Mouse (Mus musculus) midbrain, postnatal 0 days (tissue): ENCODE measurements around the gene Elp5. TPM values are rescaled to one million over a fixed set of nuclear protein-coding genes. Genes with fewer than 3 reads are reported as not detected.
A peak's percentile ranks its signal among the peaks of the same experiment; 100 is the strongest.

Experiments
- ATAC-seq: fragments of 200-750 bp; cut with Nextera tagmentation; 2 replicates; pipeline ENCODE4 v1.8.0; 2017; ENCODE audit warnings: moderate number of reproducible peaks, mild to moderate bottlenecking, moderate TSS enrichment, moderate library complexity; ENCODE audit not compliant: low FRiP score
- DNase-seq: peaks from one replicate; pipeline ENCODE4 v3.0.0-alpha.2; 2015; ENCODE audit warnings: low spot score
- H3K27ac ChIP-seq: fragments of 300-500 bp; sonication (generic); 2 replicates; pipeline ENCODE4 v1.5.1; 2014; ENCODE audit warnings: low read depth, mild to moderate bottlenecking, low read length, mixed read lengths
- H3K27me3 ChIP-seq: fragments of 300-500 bp; sonication (generic); 2 replicates; pipeline ENCODE4 v1.6.1; 2014; ENCODE audit warnings: low read length, control low read depth, mixed read lengths; ENCODE audit not compliant: insufficient read depth
- H3K36me3 ChIP-seq: fragments of 300-500 bp; sonication (generic); 2 replicates; pipeline ENCODE4 v1.6.1; 2014; ENCODE audit warnings: low read length, control low read depth, mixed read lengths; ENCODE audit not compliant: insufficient read depth
- H3K4me1 ChIP-seq: fragments of 300-500 bp; sonication (generic); 2 replicates; pipeline ENCODE4 v1.6.1; 2014; ENCODE audit warnings: mild to moderate bottlenecking, control low read depth, antibody characterized with exemption, low read length, mixed read lengths; ENCODE audit not compliant: insufficient read depth
- H3K4me2 ChIP-seq: fragments of 300-500 bp; sonication (generic); 2 replicates; pipeline ENCODE4 v1.6.1; 2014; ENCODE audit warnings: low read depth, mild to moderate bottlenecking, low read length, mixed read lengths; ENCODE audit not compliant: poor library complexity, severe bottlenecking
- H3K4me3 ChIP-seq: fragments of 300-500 bp; sonication (generic); 2 replicates; pipeline ENCODE4 v1.5.1; 2014; ENCODE audit warnings: low read depth, mild to moderate bottlenecking, low read length, moderate library complexity
- H3K9ac ChIP-seq: fragments of 300-500 bp; sonication (generic); replicated peaks from 2 replicates; pipeline ENCODE4 v1.6.1; 2014; ENCODE audit warnings: mild to moderate bottlenecking, low read length, moderate library complexity, mixed read lengths; ENCODE audit not compliant: poor library complexity, severe bottlenecking
- H3K9me3 ChIP-seq: fragments of 300-500 bp; sonication (generic); 2 replicates; pipeline ENCODE4 v1.6.1; 2016; ENCODE audit warnings: low read length, control low read depth
- CTCF ChIP-seq: IDR thresholded peaks from 2 replicates; pipeline ENCODE4 v1.5.1; 2016; ENCODE audit warnings: antibody characterized with exemption, mild to moderate bottlenecking
- WGBS: fragments of 180-500 bp; shearing (Covaris S2); extraction: QIAGEN DNeasy Blood & Tissue Kit; methylation state at CpG from one replicate; pipeline ENCODE4 v1.1.7; 2014; 5-methylcytosine and 5-hydroxymethylcytosine counted together
- polyA plus RNA-seq: library from polyadenylated mRNA; unstranded; fragments of >200 nt; fragmentation: Nextera tagmentation; extraction: Ambion mirVana; gene quantifications from 2 replicates; pipeline ENCODE4 v1.2.1, GENCODE M21; 2015
- total RNA-seq: library from RNA; depleted of rRNA; stranded (reverse); fragments of >200 nt; gene quantifications from 2 replicates; pipeline ENCODE4 v1.2.3, GENCODE M21; 2014

Gene Elp5
- total and polyA plus RNA-seq, 2 experiments from 2014 or later, result 157 to 171 TPM

DNA sequence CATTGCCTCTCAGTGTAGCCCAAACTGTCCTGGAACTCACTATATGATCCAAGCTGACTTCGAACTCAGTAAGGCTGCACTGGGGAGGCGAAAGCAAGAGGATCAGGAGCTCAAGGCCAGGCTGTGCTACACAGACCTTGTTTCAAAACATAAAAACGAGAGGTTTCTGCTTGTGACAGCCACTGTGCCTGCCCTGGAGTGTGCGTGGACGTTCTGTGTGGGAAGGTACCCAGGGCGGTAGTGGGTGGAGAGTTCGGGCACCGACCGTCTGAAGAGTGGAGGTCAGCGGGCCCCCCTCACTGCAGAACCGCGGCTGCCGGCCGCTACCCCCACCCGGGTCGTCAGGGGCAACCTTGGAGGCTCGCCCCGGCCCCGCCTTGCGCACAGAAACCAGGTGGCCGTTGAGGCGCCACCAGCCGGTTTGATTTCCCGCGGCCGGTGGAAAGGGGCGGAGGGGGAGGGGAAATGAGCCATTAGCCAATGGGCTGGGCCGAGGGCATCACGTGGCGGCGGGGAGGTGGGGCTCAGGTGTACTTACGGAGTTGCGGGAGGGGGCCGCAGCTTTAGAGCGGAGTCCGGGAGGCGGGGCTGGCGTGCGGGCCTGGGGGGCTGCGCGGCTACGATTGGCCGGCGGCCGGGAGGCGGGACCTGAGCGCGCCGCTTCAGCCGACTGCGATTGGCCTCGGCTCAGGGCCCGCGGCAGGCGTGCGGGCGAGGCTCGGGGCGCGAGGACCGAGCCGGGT lies 47.0 kb downstream of the Elp5 start, which contains the start of gene Ybx2:
TSS of gene Ybx2 (plus strand) at position 660 of the 743 bp plus-strand sequence.
- WGBS, result 2% methylated on average over 38 of the region's 62 CpGs
- TF ChIP-seq CTCF, result peak; percentile 34; the same call in 1 of the 2 replicates
- ATAC-seq, result peak; percentile 93
- Histone ChIP-seq H3K27ac (no peak within 1 kb of the TSS), H3K9ac (peak within 1 kb of the TSS; percentile 67), H3K4me3 (peak within 1 kb of the TSS; percentile 54), H3K4me1 (no peaks in the 10 kb centered on the region), H3K4me2 (peak within 1 kb of the TSS; percentile 99), H3K27me3 (peaks cover 3% of the 10 kb centered on the region; the same call in 1 of the 2 replicates), H3K9me3 (no peaks in the 10 kb centered on the region), H3K36me3 (no peaks in the 10 kb centered on the region)
- peak; percentile 94 for DNase-seq

DNA sequence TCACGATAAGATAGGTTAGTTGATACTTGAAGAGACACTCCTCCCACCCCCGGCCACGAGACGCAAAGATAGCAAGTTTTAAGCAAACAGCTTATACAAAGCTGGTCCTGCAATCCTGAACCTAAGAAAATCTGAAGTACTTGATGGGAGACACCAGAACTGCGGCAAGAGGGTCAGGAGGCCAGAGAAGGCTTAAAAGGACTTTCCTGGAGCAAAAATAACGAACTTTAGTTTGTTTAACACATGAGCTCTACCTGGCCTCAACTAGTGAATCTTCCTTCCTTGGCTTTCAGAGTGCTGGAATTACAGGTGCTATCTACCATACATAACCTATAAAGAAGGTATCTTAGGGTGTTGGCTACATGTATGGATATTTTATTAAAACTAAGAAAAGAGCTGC lies 47.6 kb downstream of the Elp5 start:
- WGBS, result 22% methylated on average over 6 of the region's 6 CpGs
- H3K9me3 ChIP-seq, result no peaks in the 10 kb centered on the region

DNA sequence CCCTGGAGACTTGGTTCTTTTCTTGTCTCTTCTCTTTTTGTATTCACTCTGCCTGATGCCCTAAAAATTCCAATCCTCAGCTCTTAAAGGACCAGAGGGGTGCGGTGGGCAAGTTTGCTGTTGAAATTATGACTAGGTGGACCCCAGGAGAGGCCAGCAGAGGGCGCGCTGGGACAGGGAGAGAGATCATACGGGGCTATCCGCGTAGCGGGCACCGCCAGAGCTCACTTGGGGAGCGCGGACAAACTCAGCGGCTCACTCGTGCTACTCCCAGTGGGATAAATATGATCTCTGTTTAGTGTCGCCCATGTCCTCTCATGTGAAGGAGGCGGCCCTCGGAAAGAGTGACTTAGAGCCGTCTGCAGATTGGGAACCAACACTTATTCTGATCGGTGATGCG lies 48.1 kb downstream of the Elp5 start:
- Histone ChIP-seq H3K27me3 (peaks cover 3% of the 10 kb centered on the region; the same call in 1 of the 2 replicates), H3K9ac (no peak overlapping the region), H3K27ac (no peak overlapping the region), H3K4me1 (no peaks in the 10 kb centered on the region), H3K9me3 (no peaks in the 10 kb centered on the region), H3K4me2 (peak overlapping the region; percentile 28), H3K36me3 (no peaks in the 10 kb centered on the region), H3K4me3 (no peak overlapping the region)
- ATAC-seq (0 out of 2 replicates have a peak, but pooled peaks have one; percentile 44), DNase-seq (peak; percentile 86)
- peak; percentile 91 for TF ChIP-seq CTCF
- WGBS, result under 1% methylated on average over 18 of the region's 18 CpGs

More for the DNA sequence above, 47.6 kb downstream of the Elp5 start:
- H3K4me3 ChIP-seq, result no peak overlapping the region
- no peak overlapping the region for H3K9ac ChIP-seq
- no peaks in the 10 kb centered on the region for H3K4me1 ChIP-seq
- H3K4me2 ChIP-seq, result peak overlapping the region; percentile 28; the same call in 1 of the 2 replicates
- no peak overlapping the region for H3K27ac ChIP-seq
- ATAC-seq (no peak), DNase-seq (no peak)
- no peak for TF ChIP-seq CTCF
- no peaks in the 10 kb centered on the region for H3K36me3 ChIP-seq
- peaks cover 3% of the 10 kb centered on the region; the same call in 1 of the 2 replicates for H3K27me3 ChIP-seq

DNA sequence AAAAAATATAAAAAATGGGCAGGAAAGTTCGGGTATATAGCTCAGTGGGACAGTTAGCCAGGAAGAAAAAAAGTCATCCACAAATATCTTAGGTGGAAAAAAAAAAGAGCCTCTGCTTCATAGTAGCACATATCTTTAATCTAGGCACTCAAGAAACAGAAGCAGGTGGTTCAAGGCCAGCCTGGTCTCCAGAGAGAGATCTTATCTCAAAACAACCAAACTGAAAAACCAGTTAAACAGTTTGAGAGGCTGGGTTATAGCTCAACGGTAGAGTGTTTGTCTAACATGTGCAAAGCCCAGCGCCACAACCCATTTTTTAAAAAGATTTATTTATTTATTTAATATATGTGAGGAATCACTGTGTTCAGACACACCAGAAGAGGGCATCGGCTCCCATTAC lies 49.3 kb downstream of the Elp5 start:
- H3K9ac ChIP-seq, result no peak overlapping the region
- no peak for ATAC-seq
- no peaks in the 10 kb centered on the region for H3K9me3 ChIP-seq
- no peaks in the 10 kb centered on the region for H3K4me1 ChIP-seq
- no peaks in the 10 kb centered on the region; the same call in 1 of the 2 replicates for H3K27me3 ChIP-seq
- H3K4me2 ChIP-seq, result no peak overlapping the region
- no peak overlapping the region for H3K4me3 ChIP-seq
- no peak overlapping the region for H3K27ac ChIP-seq
- no peak for DNase-seq
- H3K36me3 ChIP-seq, result no peaks in the 10 kb centered on the region
- TF ChIP-seq CTCF, result no peak
- 75% methylated on average over 4 of the region's 4 CpGs for WGBS

DNA sequence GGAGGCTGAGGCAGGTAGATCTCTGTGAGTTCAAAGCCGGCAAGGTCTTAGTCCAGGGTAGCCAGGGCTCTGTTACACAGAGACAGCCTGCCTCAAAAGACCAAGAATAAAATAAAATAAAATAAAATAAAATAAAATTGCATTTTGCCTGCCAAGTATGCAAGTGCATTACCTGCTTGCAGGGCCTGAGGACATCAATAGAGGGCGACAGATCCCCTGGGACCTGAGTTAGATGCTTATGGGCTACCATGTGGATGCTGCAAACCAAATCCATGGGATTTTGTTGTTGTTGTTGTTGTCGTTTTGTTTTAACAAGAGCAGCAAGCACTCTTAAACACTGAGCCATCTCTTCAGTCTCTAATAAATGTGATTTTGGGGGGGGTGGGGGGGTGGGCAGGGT lies 50.1 kb downstream of the Elp5 start:
- 32% methylated on average over 3 of the region's 3 CpGs for WGBS
- no peak overlapping the region for H3K4me2 ChIP-seq
- H3K27ac ChIP-seq, result no peak overlapping the region
- no peaks in the 10 kb centered on the region for H3K36me3 ChIP-seq
- peak; percentile 18; the same call in 1 of the 2 replicates for TF ChIP-seq CTCF
- H3K4me1 ChIP-seq, result no peaks in the 10 kb centered on the region
- H3K9ac ChIP-seq, result no peak overlapping the region
- no peaks in the 10 kb centered on the region; the same call in 1 of the 2 replicates for H3K27me3 ChIP-seq
- DNase-seq (no peak), ATAC-seq (no peak)
- H3K9me3 ChIP-seq, result no peaks in the 10 kb centered on the region
- H3K4me3 ChIP-seq, result no peak overlapping the region

DNA sequence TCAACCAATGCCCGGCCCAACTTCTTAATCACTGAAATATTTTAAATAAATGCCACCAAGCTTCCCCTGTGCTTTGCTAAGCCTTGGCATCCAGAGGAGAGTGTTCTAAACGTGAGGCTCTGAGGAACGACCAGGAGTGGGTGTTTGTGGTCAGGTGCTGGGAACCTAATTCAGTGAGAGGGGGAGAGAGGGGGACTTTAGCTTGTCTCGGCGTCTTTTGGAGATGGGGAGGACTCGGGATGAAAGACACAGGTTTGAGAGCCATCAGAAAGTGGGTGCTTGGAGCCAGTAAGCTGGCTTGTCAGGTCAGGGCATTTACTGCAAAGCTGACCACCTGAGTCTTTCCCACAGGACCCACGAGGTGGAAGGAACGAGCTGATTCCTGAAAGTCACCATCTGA lies 50.5 kb downstream of the Elp5 start:
- H3K36me3 ChIP-seq, result no peaks in the 10 kb centered on the region
- no peak for DNase-seq
- H3K9ac ChIP-seq, result no peak overlapping the region
- H3K27me3 ChIP-seq, result no peaks in the 10 kb centered on the region
- ATAC-seq, result no peak
- TF ChIP-seq CTCF, result no peak
- H3K4me2 ChIP-seq, result no peak overlapping the region
- WGBS, result 70% methylated on average over 8 of the region's 8 CpGs
- H3K4me3 ChIP-seq, result no peak overlapping the region
- no peaks in the 10 kb centered on the region for H3K9me3 ChIP-seq
- no peaks in the 10 kb centered on the region for H3K4me1 ChIP-seq
- no peak overlapping the region for H3K27ac ChIP-seq
